ENCODE assay signal across 29 mouse cellular contexts in the genomic region with DNA sequence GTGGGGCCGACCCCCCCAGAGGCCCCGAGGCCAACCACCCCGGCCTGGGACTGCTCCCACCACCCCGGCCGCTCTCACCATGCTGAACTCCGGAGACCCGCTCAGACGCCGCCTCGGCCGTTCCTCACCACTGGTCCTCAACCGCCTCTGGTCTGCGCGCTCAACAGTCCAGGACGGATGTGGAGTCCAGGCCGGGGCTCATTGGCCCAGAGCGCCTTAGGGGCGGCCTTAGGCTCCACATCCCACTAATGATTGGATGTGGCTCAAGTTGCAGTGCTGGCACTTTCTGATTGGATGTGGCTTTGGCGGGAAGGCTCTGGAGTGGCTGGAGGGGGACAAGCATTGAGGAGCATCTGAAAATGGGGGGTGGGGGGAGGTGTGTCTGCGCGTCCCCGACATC. TPM values are rescaled to one million over a fixed set of nuclear protein-coding genes. Genes with fewer than 3 reads are reported as not detected.
DNase-seq lines count a peak whose midpoint lies in the region; ATAC-seq and TF ChIP-seq lines count a peak whose summit lies in the region.
"Had no signal": no experiment of that assay in that cellular context is flagged by ENCODE, and none has a peak within 500 bp of the region (broad histone marks: within the 10 kb centered on the region; RNA-seq: fewer than 3 reads in every experiment).

Gene Tuba3a, minus strand, starts transcription at position 153 of the 400 bp plus-strand sequence.

- no peaks in the 10 kb centered on the region for H3K36me3 ChIP-seq in kidney, embryonic 16.5 days (ENCODE audit: insufficient read depth, low read length)
- H3K36me3 ChIP-seq in stomach, embryonic 15.5 days = no peaks in the 10 kb centered on the region
- H3K36me3 ChIP-seq in stomach, postnatal 0 days (ENCODE audit: control insufficient read depth, insufficient read depth, low read length) = no peaks in the 10 kb centered on the region
- H3K36me3 ChIP-seq in embryonic facial prominence, embryonic 15.5 days = no peaks in the 10 kb centered on the region
- H3K36me3 ChIP-seq: forebrain, embryonic 10.5 days; neural tube, embryonic 13.5 days had no signal

- ATAC-seq in kidney, embryonic 16.5 days (ENCODE audit: low FRiP score, low TSS enrichment) = peak; percentile 59; the same call in 1 of the 2 replicates
- ATAC-seq in stomach, embryonic 15.5 days (ENCODE audit: insufficient read depth, low FRiP score, low read depth) = 0 out of 2 replicates have a peak, but pooled peaks have one; percentile 16
- ATAC-seq in stomach, postnatal 0 days (ENCODE audit: low FRiP score, low TSS enrichment) = no peak
- ATAC-seq in embryonic facial prominence, embryonic 15.5 days (ENCODE audit: insufficient number of reproducible peaks, low FRiP score, low TSS enrichment, low read depth) = peak; percentile 45; the same call in 1 of the 2 replicates
- ATAC-seq: forebrain, postnatal 0 days; inflammation-experienced regulatory T-cells, adult 6 months had no signal

- no peak for DNase-seq in kidney, postnatal 4 days
- no peak for DNase-seq in stomach, postnatal 0 days (ENCODE audit: low spot score)
- no peak for DNase-seq in Muller cell, postnatal 12 days (ENCODE audit: inconsistent ontology term)
- DNase-seq in layer of hippocampus, postnatal 10 days (ENCODE audit: low spot score in 2 of 2) = no peak
- DNase-seq: adrenal gland, postnatal 25 days; cerebellum, adult 9-10 months; forebrain, postnatal 0 days; heart, postnatal 4 days; kidney, adult 8-10 months; kidney, postnatal 14 days; lung, postnatal 4 days had no signal

- H3K27me3 ChIP-seq in kidney, embryonic 16.5 days (ENCODE audit: insufficient read depth, low read length) = no peaks in the 10 kb centered on the region
- H3K27me3 ChIP-seq in stomach, embryonic 15.5 days (replicated peaks) = no peaks in the 10 kb centered on the region
- H3K27me3 ChIP-seq in stomach, postnatal 0 days (ENCODE audit: control insufficient read depth, insufficient read depth, low read length) = no peaks in the 10 kb centered on the region
- no peaks in the 10 kb centered on the region for H3K27me3 ChIP-seq in embryonic facial prominence, embryonic 15.5 days
- H3K27me3 ChIP-seq: neural tube, embryonic 13.5 days had no signal

- H3K4me1 ChIP-seq in kidney, embryonic 16.5 days (ENCODE audit: insufficient read depth, low read length) = 0 out of 2 replicates have a peak, but pooled peaks cover 3% of the 10 kb centered on the region
- no peaks in the 10 kb centered on the region for H3K4me1 ChIP-seq in stomach, embryonic 15.5 days
- 0 out of 2 replicates have a peak, but pooled peaks cover 2% of the 10 kb centered on the region for H3K4me1 ChIP-seq in stomach, postnatal 0 days (replicated peaks; ENCODE audit: control insufficient read depth, insufficient read depth)
- H3K4me1 ChIP-seq in embryonic facial prominence, embryonic 15.5 days = peaks cover 14% of the 10 kb centered on the region; the same call in 1 of the 2 replicates
- H3K4me1 ChIP-seq: forebrain, embryonic 10.5 days; neural tube, embryonic 13.5 days had no signal

- no peak within 1 kb of the TSS for H3K27ac ChIP-seq in kidney, embryonic 16.5 days (ENCODE audit: low read length)
- H3K27ac ChIP-seq in stomach, embryonic 15.5 days = no peak within 1 kb of the TSS
- no peak within 1 kb of the TSS for H3K27ac ChIP-seq in stomach, postnatal 0 days (replicated peaks)
- no peak within 1 kb of the TSS for H3K27ac ChIP-seq in embryonic facial prominence, embryonic 15.5 days (replicated peaks)
- H3K27ac ChIP-seq: forebrain, embryonic 10.5 days; hindbrain, embryonic 14.5 days; neural tube, embryonic 13.5 days had no signal

- TF ChIP-seq CTCF in stomach, postnatal 0 days (IDR thresholded peaks at IDR 0.05; ENCODE audit: low read depth) = no peak

- no peak for TF ChIP-seq EP300 in stomach, postnatal 0 days (optimal IDR thresholded peaks at IDR 0.05)

- no peak within 1 kb of the TSS for H3K4me2 ChIP-seq in kidney, embryonic 16.5 days (replicated peaks; ENCODE audit: low read depth, low read length)
- H3K4me2 ChIP-seq in stomach, embryonic 15.5 days = no peak within 1 kb of the TSS
- H3K4me2 ChIP-seq in stomach, postnatal 0 days (replicated peaks; ENCODE audit: low read depth) = no peak within 1 kb of the TSS
- H3K4me2 ChIP-seq in embryonic facial prominence, embryonic 15.5 days (replicated peaks) = no peak within 1 kb of the TSS
- H3K4me2 ChIP-seq: hindbrain, embryonic 14.5 days; neural tube, embryonic 13.5 days had no signal

- WGBS in kidney, embryonic 16.5 days = 92% methylated on average over 22 of the region's 22 CpGs
- WGBS in stomach, embryonic 15.5 days = 93% methylated on average over 22 of the region's 22 CpGs
- WGBS in stomach, postnatal 0 days = 93% methylated on average over 22 of the region's 22 CpGs
- WGBS in embryonic facial prominence, embryonic 15.5 days = 95% methylated on average over 22 of the region's 22 CpGs

- no peak within 1 kb of the TSS for H3K9ac ChIP-seq in kidney, embryonic 16.5 days (replicated peaks; ENCODE audit: low read length)
- no peak within 1 kb of the TSS for H3K9ac ChIP-seq in stomach, embryonic 15.5 days
- H3K9ac ChIP-seq in stomach, postnatal 0 days (ENCODE audit: low read length) = no peak within 1 kb of the TSS
- H3K9ac ChIP-seq in embryonic facial prominence, embryonic 15.5 days = no peak within 1 kb of the TSS
- H3K9ac ChIP-seq: forebrain, postnatal 0 days; hindbrain, embryonic 14.5 days; neural tube, embryonic 13.5 days had no signal

- H3K4me3 ChIP-seq in kidney, embryonic 16.5 days (ENCODE audit: low read length) = no peak within 1 kb of the TSS
- no peak within 1 kb of the TSS for H3K4me3 ChIP-seq in stomach, embryonic 15.5 days (replicated peaks)
- H3K4me3 ChIP-seq in stomach, postnatal 0 days (ENCODE audit: low read depth, low read length) = no peak within 1 kb of the TSS
- H3K4me3 ChIP-seq in embryonic facial prominence, embryonic 15.5 days (replicated peaks) = no peak within 1 kb of the TSS
- H3K4me3 ChIP-seq: forebrain, embryonic 10.5 days; left cerebral cortex, adult 2 months; neural tube, embryonic 13.5 days had no signal

- no peaks in the 10 kb centered on the region for H3K9me3 ChIP-seq in kidney, embryonic 16.5 days (ENCODE audit: low read length)
- no peaks in the 10 kb centered on the region for H3K9me3 ChIP-seq in stomach, embryonic 15.5 days
- no peaks in the 10 kb centered on the region for H3K9me3 ChIP-seq in stomach, postnatal 0 days (ENCODE audit: control insufficient read depth, low read length)
- H3K9me3 ChIP-seq in embryonic facial prominence, embryonic 15.5 days (replicated peaks) = 0 out of 2 replicates have a peak, but pooled peaks cover 5% of the 10 kb centered on the region
- H3K9me3 ChIP-seq: neural tube, embryonic 13.5 days had no signal

RNA-seq across cellular contexts. Expression of gene Tuba3a, which starts in this region (rescaled TPM):
- polyA plus RNA-seq in kidney, embryonic 16.5 days (2015; fragmentation: Nextera tagmentation; extraction: Ambion mirVana) = 0.19 and 0.65 TPM in 2 replicates
- polyA plus RNA-seq in stomach, embryonic 15.5 days (2015; fragmentation: Nextera tagmentation; extraction: Ambion mirVana) = 0.12 TPM in 2 replicates
- polyA plus RNA-seq in stomach, postnatal 0 days (2015; fragmentation: Nextera tagmentation; extraction: Ambion mirVana) = 0.08 and 0.15 TPM in 2 replicates
- polyA plus RNA-seq in embryonic facial prominence, embryonic 15.5 days (2015; fragmentation: Nextera tagmentation; extraction: Ambion mirVana) = 0.24 TPM in 1 of 2 replicates, not detected in the other
- total RNA-seq in layer of hippocampus, postnatal 10 days (2021) = not detected
- total RNA-seq: adrenal gland, postnatal 25 days; forebrain, postnatal 0 days; gastrocnemius, adult 18-20 months; gastrocnemius, postnatal 4 days; heart, adult 8-10 months; heart, postnatal 4 days; left cerebral cortex, adult 2 months; left cerebral cortex, postnatal 36 days; liver, adult 2 months; megakaryocyte-erythroid progenitor cell, adult 5-6 weeks had no signal
- polyA plus RNA-seq: brain, embryonic 14.5 days; forebrain, postnatal 0 days; heart, embryonic 16.5 days; hindbrain, embryonic 14.5 days; liver, adult 2 months; liver, embryonic 16.5 days; neural tube, embryonic 13.5 days; spleen, adult 2 months had no signal

Comparison
In these comparisons a context has a peak if more than half of its experiments do, and no peak if none do; other contexts are left out.
1. Peak in ATAC-seq in kidney, embryonic 16.5 days; RNA of the gene not detected or under 1 TPM.
2. Peak in ATAC-seq in stomach, embryonic 15.5 days; RNA of the gene not detected or under 1 TPM.
3. Peak in ATAC-seq in embryonic facial prominence, embryonic 15.5 days; RNA of the gene not detected or under 1 TPM.